8 mouse cellular contexts compared by ENCODE assay signal in genomic region chrX:168672425-168672824, GRCm38 (mm10). TPM values are rescaled to one million over a fixed set of nuclear protein-coding genes. Genes with fewer than 3 reads are reported as not detected.
A peak's percentile ranks its signal among the peaks of the same experiment; 100 is the strongest.
DNase-seq lines count a peak whose midpoint lies in the region; ATAC-seq and TF ChIP-seq lines count a peak whose summit lies in the region.

No protein-coding gene starts in this region.

- no peak for TF ChIP-seq CTCF in bone marrow macrophage, adult 2 months (IDR thresholded peaks at IDR 0.05; ENCODE audit: low read depth, low read length)
- no peak for TF ChIP-seq CTCF in embryonic fibroblast, embryonic 13.5 days (IDR thresholded peaks at IDR 0.05; ENCODE audit: borderline replicate concordance, insufficient read depth, low read length)

- no peaks in the 10 kb centered on the region for H3K27me3 ChIP-seq in heart, embryonic 11.5 days (ENCODE audit: control insufficient read depth, insufficient read depth, low read length)
- H3K27me3 ChIP-seq in kidney, embryonic 15.5 days = peaks cover 10% of the 10 kb centered on the region
- 0 out of 2 replicates have a peak, but pooled peaks cover 4% of the 10 kb centered on the region for H3K27me3 ChIP-seq in liver, embryonic 12.5 days (replicated peaks)
- no peaks in the 10 kb centered on the region; the same call in 1 of the 2 replicates for H3K27me3 ChIP-seq in stomach, embryonic 16.5 days (ENCODE audit: control insufficient read depth, insufficient read depth, low read length)

- 16% methylated on average over 9 of the region's 9 CpGs for WGBS in heart, embryonic 11.5 days (ENCODE audit: insufficient replicate concordance)
- WGBS in kidney, embryonic 15.5 days = 22% methylated on average over 9 of the region's 9 CpGs
- WGBS in liver, embryonic 12.5 days (ENCODE audit: insufficient replicate concordance) = 13% methylated on average over 9 of the region's 9 CpGs
- 13% methylated on average over 9 of the region's 9 CpGs for WGBS in stomach, embryonic 16.5 days

- H3K9me3 ChIP-seq in heart, embryonic 11.5 days (replicated peaks; ENCODE audit: control insufficient read depth, low read length) = no peaks in the 10 kb centered on the region
- no peaks in the 10 kb centered on the region for H3K9me3 ChIP-seq in kidney, embryonic 15.5 days (replicated peaks)
- no peaks in the 10 kb centered on the region for H3K9me3 ChIP-seq in liver, embryonic 12.5 days (replicated peaks)
- H3K9me3 ChIP-seq in stomach, embryonic 16.5 days (replicated peaks; ENCODE audit: control insufficient read depth, low read length) = no peaks in the 10 kb centered on the region

- peak; percentile 85 for DNase-seq in CD4-positive helper T cell, adult 2 months (ENCODE audit: low read depth, low spot score)
- peak; percentile 79 for DNase-seq in naive thymus-derived CD4-positive, alpha-beta T cell, adult 2 months (ENCODE audit: low read depth)

- peak; percentile 76 for ATAC-seq in heart, embryonic 11.5 days (replicated peaks; ENCODE audit: insufficient number of reproducible peaks, low FRiP score, low TSS enrichment)
- ATAC-seq in kidney, embryonic 15.5 days (replicated peaks; ENCODE audit: low FRiP score) = peak; percentile 81
- ATAC-seq in liver, embryonic 12.5 days = peak; percentile 73
- ATAC-seq in stomach, embryonic 16.5 days (ENCODE audit: insufficient read depth, low FRiP score) = peak; percentile 79

- H3K36me3 ChIP-seq in heart, embryonic 11.5 days (ENCODE audit: control insufficient read depth, insufficient read depth, low read length) = no peaks in the 10 kb centered on the region
- H3K36me3 ChIP-seq in kidney, embryonic 15.5 days = peaks cover 21% of the 10 kb centered on the region
- H3K36me3 ChIP-seq in liver, embryonic 12.5 days = peaks cover 33% of the 10 kb centered on the region
- no peaks in the 10 kb centered on the region for H3K36me3 ChIP-seq in stomach, embryonic 16.5 days (ENCODE audit: control insufficient read depth, insufficient read depth, low read length)

- H3K27ac ChIP-seq in bone marrow macrophage, adult 2 months (ENCODE audit: insufficient read depth, low read depth, low read length) = peak overlapping the region; percentile 97
- peak overlapping the region; percentile 97 for H3K27ac ChIP-seq in embryonic fibroblast, embryonic 13.5 days (ENCODE audit: insufficient read depth, low read length)
- H3K27ac ChIP-seq in heart, embryonic 11.5 days (ENCODE audit: low read depth, low read length) = peak overlapping the region; percentile 91; the same call in 1 of the 2 replicates
- H3K27ac ChIP-seq in kidney, embryonic 15.5 days = peak overlapping the region; percentile 97
- peak overlapping the region; percentile 96 for H3K27ac ChIP-seq in liver, embryonic 12.5 days
- peak overlapping the region; percentile 97 for H3K27ac ChIP-seq in stomach, embryonic 16.5 days (ENCODE audit: low read length)

- H3K4me2 ChIP-seq in heart, embryonic 11.5 days = peak overlapping the region; percentile 78
- peak overlapping the region; percentile 74 for H3K4me2 ChIP-seq in kidney, embryonic 15.5 days
- H3K4me2 ChIP-seq in liver, embryonic 12.5 days = peak overlapping the region; percentile 84
- peak overlapping the region; percentile 68 for H3K4me2 ChIP-seq in stomach, embryonic 16.5 days (ENCODE audit: low read depth, low read length)

- peak overlapping the region; percentile 28; the same call in 1 of the 2 replicates for H3K9ac ChIP-seq in heart, embryonic 11.5 days (ENCODE audit: low read depth, low read length)
- peak overlapping the region; percentile 59; the same call in 1 of the 2 replicates for H3K9ac ChIP-seq in kidney, embryonic 15.5 days
- peak overlapping the region; percentile 76 for H3K9ac ChIP-seq in liver, embryonic 12.5 days
- peak overlapping the region; percentile 79 for H3K9ac ChIP-seq in stomach, embryonic 16.5 days (ENCODE audit: low read length)

- peak overlapping the region; percentile 90 for H3K4me3 ChIP-seq in bone marrow macrophage, adult 2 months (ENCODE audit: insufficient read depth, low read length)
- H3K4me3 ChIP-seq in embryonic fibroblast, embryonic 13.5 days (ENCODE audit: insufficient read depth, low read length) = peak overlapping the region; percentile 71
- peak overlapping the region; percentile 62 for H3K4me3 ChIP-seq in heart, embryonic 11.5 days (ENCODE audit: low read depth, low read length)
- H3K4me3 ChIP-seq in kidney, embryonic 15.5 days (replicated peaks) = peak overlapping the region; percentile 58
- H3K4me3 ChIP-seq in liver, embryonic 12.5 days = peak overlapping the region; percentile 68
- peak overlapping the region; percentile 61 for H3K4me3 ChIP-seq in stomach, embryonic 16.5 days (replicated peaks; ENCODE audit: low read length)

- H3K4me1 ChIP-seq in bone marrow macrophage, adult 2 months (ENCODE audit: control insufficient read depth, insufficient read depth, low read length) = no peaks in the 10 kb centered on the region
- H3K4me1 ChIP-seq in embryonic fibroblast, embryonic 13.5 days (ENCODE audit: control insufficient read depth, insufficient read depth, low read length) = no peaks in the 10 kb centered on the region
- no peaks in the 10 kb centered on the region for H3K4me1 ChIP-seq in heart, embryonic 11.5 days (ENCODE audit: control insufficient read depth, insufficient read depth, low read length)
- H3K4me1 ChIP-seq in kidney, embryonic 15.5 days = no peaks in the 10 kb centered on the region
- no peaks in the 10 kb centered on the region for H3K4me1 ChIP-seq in liver, embryonic 12.5 days
- 0 out of 2 replicates have a peak, but pooled peaks cover 3% of the 10 kb centered on the region for H3K4me1 ChIP-seq in stomach, embryonic 16.5 days (ENCODE audit: control insufficient read depth, insufficient read depth, low read length)

- no peak for TF ChIP-seq POLR2A in bone marrow macrophage, adult 2 months (IDR thresholded peaks at IDR 0.05; ENCODE audit: borderline replicate concordance, low read depth, low read length)
- TF ChIP-seq POLR2A in embryonic fibroblast, embryonic 13.5 days (IDR thresholded peaks at IDR 0.05; ENCODE audit: low read depth, low read length) = no peak

RNA-seq across cellular contexts. Expression of gene Msl3, which starts 1.3 kb away (rescaled TPM):
- polyA plus RNA-seq in bone marrow macrophage, adult 2 months (2012; ENCODE audit: insufficient read depth, insufficient read length, missing spikeins) = 44.2 and 47.1 TPM in 2 replicates
- polyA plus RNA-seq in embryonic fibroblast, embryonic 13.5 days (2011; ENCODE audit: insufficient read length, low read depth, missing spikeins) = 47.3 and 61.7 TPM in 2 replicates
- polyA plus RNA-seq in heart, embryonic 11.5 days (2014; fragmentation: Nextera tagmentation; extraction: Ambion mirVana) = 33.8 and 36.1 TPM in 2 replicates
- polyA plus RNA-seq in kidney, embryonic 15.5 days (2015; fragmentation: Nextera tagmentation; extraction: Ambion mirVana) = 37.9 and 40.3 TPM in 2 replicates
- polyA plus RNA-seq in liver, embryonic 12.5 days (2016; fragmentation: Nextera tagmentation; extraction: Ambion mirVana) = 20.7 and 21.5 TPM in 2 replicates
- 38.2 and 42.1 TPM in 2 replicates for polyA plus RNA-seq in stomach, embryonic 16.5 days (2015; fragmentation: Nextera tagmentation; extraction: Ambion mirVana)

Comparison
In these comparisons a context has a peak if more than half of its experiments do, and no peak if none do; other contexts are left out.
1. Peak in every context shown above with its lines: DNase-seq, ATAC-seq, H3K4me3 ChIP-seq and H3K27ac ChIP-seq.
2. H3K9ac ChIP-seq: peak in every context shown above with its lines; median percentile 79 in stomach, embryonic 16.5 days; 76 in liver, embryonic 12.5 days; 59 in kidney, embryonic 15.5 days; 28 in heart, embryonic 11.5 days.